Mouse (Mus musculus): ENCODE data around the gene Oog1. TPM values are rescaled to one million over a fixed set of nuclear protein-coding genes. Genes with fewer than 3 reads are reported as not detected.
"Not testable (repeated sequence)": the region's sequence is repeated elsewhere in the genome, so short reads cannot be mapped to it uniquely, and the experiment has no call there.

Oog1 gene
- polyA plus RNA-seq (2012; fragmentation: generic; extraction: Trizol), result 0.27 TPM
- long read RNA-seq, experiment 1, result 0 reads
- long read RNA-seq, experiment 2, partial matches to known transcripts, result 1 of 5 reads
- long read RNA-seq, experiment 2, other reads (novel, unspliced or antisense), result 4 of 5 reads

GRCm38 (mm10) chr12:87602388-87602787 lies at the start of gene Oog1:
Gene Oog1 (plus strand): TSS chr12:87602688.
- H3K36me3 ChIP-seq (ENCODE audit: control insufficient read depth, insufficient read depth); H3ac ChIP-seq (ENCODE audit: control insufficient read depth, insufficient read length, low read depth); H3K79me2 ChIP-seq (ENCODE audit: control insufficient read depth, insufficient read depth); H3K27me3 ChIP-seq (ENCODE audit: control insufficient read depth, insufficient read depth, insufficient read length); H3K79me3 ChIP-seq (ENCODE audit: low read depth); H3K4me3 ChIP-seq (ENCODE audit: insufficient read depth, poor library complexity, severe bottlenecking): not testable (repeated sequence)

GRCm38 (mm10) chr12:87601388-87601787 lies 1.1 kb upstream of the Oog1 start:
- H3K27me3 ChIP-seq (ENCODE audit: control insufficient read depth, insufficient read depth, insufficient read length); H3K79me3 ChIP-seq (ENCODE audit: low read depth); H3ac ChIP-seq (ENCODE audit: control insufficient read depth, insufficient read length, low read depth); H3K4me3 ChIP-seq (ENCODE audit: insufficient read depth, poor library complexity, severe bottlenecking); H3K36me3 ChIP-seq (ENCODE audit: control insufficient read depth, insufficient read depth); H3K79me2 ChIP-seq (ENCODE audit: control insufficient read depth, insufficient read depth): not testable (repeated sequence)

GRCm38 (mm10) chr12:87618569-87618968 lies 16.1 kb downstream of the Oog1 start, which contains the start of gene Gm4027:
Gene Gm4027 (plus strand): TSS chr12:87618869.
- not testable (repeated sequence) for H3K36me3 ChIP-seq (ENCODE audit: control insufficient read depth, insufficient read depth); H3K79me3 ChIP-seq (ENCODE audit: low read depth); H3K4me3 ChIP-seq (ENCODE audit: insufficient read depth, poor library complexity, severe bottlenecking); H3ac ChIP-seq (ENCODE audit: control insufficient read depth, insufficient read length, low read depth); H3K79me2 ChIP-seq (ENCODE audit: control insufficient read depth, insufficient read depth); H3K27me3 ChIP-seq (ENCODE audit: control insufficient read depth, insufficient read depth, insufficient read length)

GRCm38 (mm10) chr12:87644520-87644919 lies 42.0 kb downstream of the Oog1 start, which contains the start of gene Gm16381:
Gene Gm16381 (minus strand): TSS chr12:87644620.
- H3K27me3 ChIP-seq (ENCODE audit: control insufficient read depth, insufficient read depth, insufficient read length); H3ac ChIP-seq (ENCODE audit: control insufficient read depth, insufficient read length, low read depth); H3K4me3 ChIP-seq (ENCODE audit: insufficient read depth, poor library complexity, severe bottlenecking); H3K79me3 ChIP-seq (ENCODE audit: low read depth); H3K79me2 ChIP-seq (ENCODE audit: control insufficient read depth, insufficient read depth); H3K36me3 ChIP-seq (ENCODE audit: control insufficient read depth, insufficient read depth): not testable (repeated sequence)

- not testable (repeated sequence) for H3K27me3 ChIP-seq (ENCODE audit: control insufficient read depth, insufficient read depth, insufficient read length); H3K79me2 ChIP-seq (ENCODE audit: control insufficient read depth, insufficient read depth); H3ac ChIP-seq (ENCODE audit: control insufficient read depth, insufficient read length, low read depth); H3K36me3 ChIP-seq (ENCODE audit: control insufficient read depth, insufficient read depth); H3K79me3 ChIP-seq (ENCODE audit: low read depth); H3K4me3 ChIP-seq (ENCODE audit: insufficient read depth, poor library complexity, severe bottlenecking)
These were observed 50.6 kb downstream of the Oog1 start for GRCm38 (mm10) chr12:87652916-87653703.

Other genes starting within 250 kb of the Oog1 start
- 44.7 TPM for gene Sptlc2, start 214.3 kb upstream of the Oog1 start, polyA plus RNA-seq (2012; fragmentation: generic; extraction: Trizol)
- 84.9 TPM for gene Slirp, start 158.8 kb upstream of the Oog1 start, polyA plus RNA-seq (2012; fragmentation: generic; extraction: Trizol)
- 12.7 TPM for gene Alkbh1, start 158.7 kb upstream of the Oog1 start, polyA plus RNA-seq (2012; fragmentation: generic; extraction: Trizol)
- gene Snw1, start 130.4 kb upstream of the Oog1 start, polyA plus RNA-seq (2012; fragmentation: generic; extraction: Trizol), result 41.7 TPM
- gene Gm5788, start 108.0 kb upstream of the Oog1 start, polyA plus RNA-seq (2012; fragmentation: generic; extraction: Trizol), result not detected
- gene Gm8300, start 88.4 kb upstream of the Oog1 start, polyA plus RNA-seq (2012; fragmentation: generic; extraction: Trizol), result 0.05 TPM
- 0.23 TPM for gene Gm4027, start 16.2 kb downstream of the Oog1 start, polyA plus RNA-seq (2012; fragmentation: generic; extraction: Trizol)
- not detected for gene Gm16381, start 41.9 kb downstream of the Oog1 start, polyA plus RNA-seq (2012; fragmentation: generic; extraction: Trizol)
- gene Gm21319, start 173.1 kb downstream of the Oog1 start, polyA plus RNA-seq (2012; fragmentation: generic; extraction: Trizol), result not detected
- not detected for gene Gm21936, start 192.8 kb downstream of the Oog1 start, polyA plus RNA-seq (2012; fragmentation: generic; extraction: Trizol)
- not detected for gene BB287469, start 213.9 kb downstream of the Oog1 start, polyA plus RNA-seq (2012; fragmentation: generic; extraction: Trizol)
- not detected for gene Gm2001, start 239.7 kb downstream of the Oog1 start, polyA plus RNA-seq (2012; fragmentation: generic; extraction: Trizol)